Mouse (Mus musculus) spleen, adult 10 weeks (tissue): ENCODE data around the gene Aox2. TPM values are rescaled to one million over a fixed set of nuclear protein-coding genes. Genes with fewer than 3 reads are reported as not detected.

Experiments
- polyA plus RNA-seq: library from polyadenylated mRNA; stranded (reverse); fragments of 350-450 nt; fragmentation: Illumina TruSeq; extraction: RNeasy Lipid Tissue Mini Kit (QIAGEN cat#74804); gene quantifications from one replicate; pipeline ENCODE4 v1.2.3, GENCODE M21; 2015; ENCODE audit warnings: low replicate concordance; ENCODE audit not compliant: insufficient read depth

The Aox2 gene
- polyA plus RNA-seq, result 0.06 TPM

DNA sequence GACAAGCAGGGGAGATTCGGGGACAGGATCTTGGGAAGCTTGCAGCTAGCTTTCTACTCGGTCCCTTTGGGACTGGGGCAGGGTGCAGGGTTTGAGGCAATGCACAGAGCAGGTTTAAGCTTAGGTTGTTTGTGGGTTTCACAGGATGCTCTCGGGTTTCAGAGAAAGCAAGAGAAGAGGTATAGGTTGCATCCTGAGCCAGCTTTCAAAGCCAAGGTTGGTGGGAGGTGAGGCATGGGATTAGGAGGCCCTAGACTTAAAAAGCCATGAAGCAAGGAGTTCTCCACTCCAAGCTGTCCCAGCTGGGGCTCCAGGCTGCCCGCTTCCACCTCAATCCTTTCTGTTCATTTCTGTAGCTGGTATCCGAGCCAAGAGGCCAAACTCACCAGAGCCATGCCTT lies at the start of gene Aox2:
TSS of gene Aox2 (plus strand) at position 301 of the 400 bp plus-strand sequence.

GRCm38 (mm10) chr1:58392652-58393283 lies 114.6 kb downstream of the Aox2 start, which contains the start of gene Bzw1:
Gene Bzw1 (plus strand): TSS chr1:58392898.

GRCm38 (mm10) chr1:58423371-58424248 lies 145.5 kb downstream of the Aox2 start, which contains the start of gene Clk1:
Gene Clk1 (minus strand): TSS chr1:58424066.

Other genes with a start within 250 kb of the Aox2 start
- gene Aox1, start 248.4 kb upstream of the Aox2 start, polyA plus RNA-seq, result 2.1 TPM
- 0.88 TPM for gene Aox3, start 165.2 kb upstream of the Aox2 start, polyA plus RNA-seq
- 0.15 TPM for gene Aox4, start 67.9 kb upstream of the Aox2 start, polyA plus RNA-seq
- 225 TPM for gene Bzw1, start 114.6 kb downstream of the Aox2 start, polyA plus RNA-seq
- 849 TPM for gene Clk1, start 145.7 kb downstream of the Aox2 start, polyA plus RNA-seq
- gene Nif3l1, start 166.8 kb downstream of the Aox2 start, polyA plus RNA-seq, result 16.5 TPM
- 88.2 TPM for gene Ppil3, start 167.2 kb downstream of the Aox2 start, polyA plus RNA-seq
- 38.9 TPM for gene Orc2, start 226.8 kb downstream of the Aox2 start, polyA plus RNA-seq